Comparison of ENCODE assay signal across 7 mouse cellular contexts in the genomic region with DNA sequence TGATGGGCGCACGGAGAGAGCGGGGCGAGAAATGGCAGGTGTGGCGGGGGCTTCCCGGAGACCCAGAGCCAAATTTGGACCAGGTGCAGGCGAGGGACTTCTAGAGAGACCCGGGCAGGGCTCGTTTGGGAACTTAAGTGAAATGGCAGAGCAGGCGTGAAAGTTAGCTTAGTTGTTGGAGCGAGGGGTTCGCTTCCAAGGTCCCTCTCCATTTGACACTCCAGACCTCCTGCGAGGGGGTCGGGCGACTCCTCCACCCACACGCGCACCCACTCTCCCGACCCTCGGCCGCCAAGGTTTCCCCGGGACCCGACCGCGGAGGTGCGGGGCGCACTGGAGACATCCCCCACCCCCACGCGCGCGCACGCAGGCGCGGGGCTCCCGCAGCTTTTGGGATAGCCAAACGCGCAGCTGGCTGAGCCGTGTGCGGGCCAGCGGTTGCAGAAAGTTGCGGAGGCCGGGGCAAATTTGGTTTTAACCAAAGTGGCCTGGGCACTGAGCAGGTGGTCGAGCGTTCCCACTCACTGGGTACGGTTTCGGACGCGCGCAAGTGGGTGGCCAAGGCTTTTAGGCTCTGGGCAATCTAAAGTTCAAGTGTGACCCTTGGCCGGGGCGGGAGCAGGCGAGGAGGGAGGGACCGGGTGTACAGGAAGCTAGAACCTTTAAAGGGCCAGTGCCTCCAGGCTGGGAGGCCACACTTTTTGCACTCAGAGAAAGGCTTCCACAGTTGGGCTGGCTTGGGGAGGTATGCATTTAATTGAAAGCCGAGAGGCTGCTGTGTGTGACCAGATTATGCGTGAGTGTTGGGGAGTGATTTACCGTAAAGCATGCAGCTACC. TPM values are rescaled to one million over a fixed set of nuclear protein-coding genes. Genes with fewer than 3 reads are reported as not detected.
DNase-seq lines count a peak whose midpoint lies in the region; ATAC-seq lines count a peak whose summit lies in the region.

No protein-coding gene starts in this region.

- WGBS in midbrain, embryonic 16.5 days = under 1% methylated on average over 55 of the region's 55 CpGs

- no peak overlapping the region for H3K27ac ChIP-seq in midbrain, embryonic 16.5 days (ENCODE audit: low read length)

- peak; percentile 88 to 96 for DNase-seq in adrenal gland, adult (ENCODE audit: inconsistent age in 2 of 2, low spot score in 1 of 2)
- DNase-seq in embryo, embryonic 10.5 days (ENCODE audit: low spot score) = peak; percentile 81
- peak; percentile 90 to 91 for DNase-seq in heart, adult 18-20 months
- peak; percentile 88 for DNase-seq in kidney, adult 11 months
- peak; percentile 70 for DNase-seq in liver
- peak; percentile 79 to 81 for DNase-seq in spleen, postnatal 36 days (ENCODE audit: low spot score in 2 of 2)

- peak overlapping the region; percentile 73 for H3K9ac ChIP-seq in midbrain, embryonic 16.5 days (ENCODE audit: low read depth, low read length)

- H3K36me3 ChIP-seq in midbrain, embryonic 16.5 days (ENCODE audit: control insufficient read depth, insufficient read depth, low read length) = no peaks in the 10 kb centered on the region

- ATAC-seq in midbrain, embryonic 16.5 days = no peak

- peak overlapping the region; percentile 76 for H3K4me3 ChIP-seq in midbrain, embryonic 16.5 days (ENCODE audit: low read depth, low read length)

- H3K4me2 ChIP-seq in midbrain, embryonic 16.5 days (ENCODE audit: low read length) = peak overlapping the region; percentile 82

- H3K27me3 ChIP-seq in midbrain, embryonic 16.5 days (ENCODE audit: control insufficient read depth, insufficient read depth, low read depth, low read length) = peaks cover 37% of the 10 kb centered on the region

- peaks cover 15% of the 10 kb centered on the region for H3K4me1 ChIP-seq in midbrain, embryonic 16.5 days (ENCODE audit: control insufficient read depth, insufficient read depth, low read length)

- H3K9me3 ChIP-seq in midbrain, embryonic 16.5 days (replicated peaks; ENCODE audit: control insufficient read depth, low read length, poor library complexity, severe bottlenecking) = no peaks in the 10 kb centered on the region

RNA-seq across cellular contexts. Expression of gene Foxo1, which starts 1.6 kb away (rescaled TPM):
- 10 to 100 TPM; 11.1 to 14.0 TPM for total RNA-seq in heart, adult 18-20 months (2021)
- polyA plus RNA-seq in midbrain, embryonic 16.5 days (2015; fragmentation: Nextera tagmentation; extraction: Ambion mirVana) = 2.8 and 3.1 TPM in 2 replicates
